Mouse (Mus musculus) bone marrow macrophage, adult 2 months (primary cell): ENCODE measurements around the gene Shc4.

Experiments
- CTCF ChIP-seq: IDR thresholded peaks from 2 replicates; pipeline ENCODE4 v1.5.1; 2012; ENCODE audit warnings: low read depth, mild to moderate bottlenecking, low read length, moderate library complexity
- POLR2A ChIP-seq: IDR thresholded peaks from 2 replicates; pipeline ENCODE4 v1.6.1; 2012; ENCODE audit warnings: mild to moderate bottlenecking, low read depth, low read length, borderline replicate concordance

DNA sequence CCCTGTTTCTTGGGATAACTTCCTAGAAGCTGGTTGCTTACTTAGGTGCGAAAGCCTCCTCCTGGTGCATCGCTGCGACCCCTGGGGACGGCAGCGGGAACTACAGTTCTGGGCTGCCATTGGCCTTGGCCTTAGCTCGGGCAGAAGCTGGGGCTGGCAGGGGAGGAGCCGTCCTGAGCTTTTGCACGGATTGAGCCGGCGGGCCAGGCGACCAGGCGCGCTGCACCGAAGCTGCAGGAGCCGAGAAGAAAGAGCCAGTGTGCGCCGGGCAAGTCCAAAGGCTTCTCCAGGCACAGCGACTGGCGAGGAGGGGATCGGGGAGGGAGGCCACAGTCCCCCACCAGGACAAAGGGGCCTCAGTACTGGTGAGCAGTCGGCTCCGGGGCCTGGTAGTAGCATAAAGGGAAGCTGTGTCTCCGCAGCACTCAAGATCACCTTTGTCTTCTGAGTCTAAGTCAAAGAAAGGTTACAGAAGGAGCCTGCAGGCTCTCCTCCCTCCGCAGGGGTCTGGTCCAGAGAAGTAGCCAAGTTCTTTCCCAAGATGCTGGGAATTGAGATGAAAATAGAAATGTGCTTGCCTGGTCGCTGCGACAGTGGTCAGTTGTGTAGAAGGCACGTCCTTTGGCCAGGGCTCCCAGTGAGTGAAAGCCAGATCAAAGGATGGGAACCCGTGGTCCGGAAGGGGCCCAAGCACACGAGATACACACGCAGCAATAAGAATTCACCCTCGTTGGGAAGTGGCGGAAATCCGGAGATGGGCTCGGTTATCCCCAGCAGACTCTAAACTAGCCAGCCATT lies 8.0 kb upstream of the Shc4 start:
- TF ChIP-seq CTCF (peak; percentile 70), POLR2A (no peak)
